Mouse (Mus musculus): ENCODE measurements at regions not wholly inside any gene's neighbourhood (a gene's known extent, or its start where the extent isn't known, plus 50 kb on each side); places are given as distances from the start of the nearest gene placed in this dataset. TPM values are rescaled to one million over a fixed set of nuclear protein-coding genes. Genes with fewer than 3 reads are reported as not detected.

GRCm38 (mm10) chr13:114742534-114742933, 75.5 kb upstream of the Mocs2 start:
- Histone ChIP-seq H3K9me3 (ENCODE audit: control insufficient read depth, low read depth, low read length) (no peaks in the 10 kb centered on the region), H3K4me3 (ENCODE audit: low read depth, low read length) (no peak overlapping the region), H3K27ac (ENCODE audit: low read length) (no peak overlapping the region), H3K4me1 (ENCODE audit: control insufficient read depth, insufficient read depth, low read length) (no peaks in the 10 kb centered on the region), H3K36me3 (ENCODE audit: control insufficient read depth, insufficient read depth, low read length) (no peaks in the 10 kb centered on the region), H3K4me2 (replicated peaks; ENCODE audit: low read depth, low read length) (no peak overlapping the region), H3K27me3 (ENCODE audit: control insufficient read depth, insufficient read depth, low read length) (no peaks in the 10 kb centered on the region), H3K9ac (replicated peaks; ENCODE audit: low read depth, low read length) (no peak overlapping the region)
- WGBS: 62% methylated on average over 3 of the region's 3 CpGs
- ATAC-seq (ENCODE audit: insufficient number of reproducible peaks, insufficient read depth, low FRiP score, low read depth): no peak

- H3K4me2 ChIP-seq (replicated peaks; ENCODE audit: low read depth, low read length): no peak overlapping the region
- no peaks in the 10 kb centered on the region for H3K9me3 ChIP-seq (ENCODE audit: control insufficient read depth, low read depth, low read length)
- no peak overlapping the region for H3K4me3 ChIP-seq (ENCODE audit: low read depth, low read length)
- no peak overlapping the region for H3K27ac ChIP-seq (ENCODE audit: low read length)
- no peaks in the 10 kb centered on the region for H3K27me3 ChIP-seq (ENCODE audit: control insufficient read depth, insufficient read depth, low read length)
- H3K4me1 ChIP-seq (ENCODE audit: control insufficient read depth, insufficient read depth, low read length): no peaks in the 10 kb centered on the region
- H3K9ac ChIP-seq (replicated peaks; ENCODE audit: low read depth, low read length): no peak overlapping the region
- H3K36me3 ChIP-seq (ENCODE audit: control insufficient read depth, insufficient read depth, low read length): no peaks in the 10 kb centered on the region
- no peak for ATAC-seq (ENCODE audit: insufficient number of reproducible peaks, insufficient read depth, low FRiP score, low read depth)
- WGBS: 94% methylated on average over 2 of the region's 2 CpGs
These were observed 72.2 kb upstream of the Mocs2 start for GRCm38 (mm10) chr13:114745814-114746213.

- no peaks in the 10 kb centered on the region for H3K9me3 ChIP-seq (ENCODE audit: control insufficient read depth, low read depth, low read length)
- H3K36me3 ChIP-seq (ENCODE audit: control insufficient read depth, insufficient read depth, low read length): no peaks in the 10 kb centered on the region
- no peak overlapping the region for H3K9ac ChIP-seq (replicated peaks; ENCODE audit: low read depth, low read length)
- no peaks in the 10 kb centered on the region for H3K4me1 ChIP-seq (ENCODE audit: control insufficient read depth, insufficient read depth, low read length)
- no peak overlapping the region for H3K4me3 ChIP-seq (ENCODE audit: low read depth, low read length)
- no peak overlapping the region for H3K27ac ChIP-seq (ENCODE audit: low read length)
- ATAC-seq (ENCODE audit: insufficient number of reproducible peaks, insufficient read depth, low FRiP score, low read depth): no peak
- H3K4me2 ChIP-seq (replicated peaks; ENCODE audit: low read depth, low read length): no peak overlapping the region
- H3K27me3 ChIP-seq (ENCODE audit: control insufficient read depth, insufficient read depth, low read length): no peaks in the 10 kb centered on the region
These were observed 60.6 kb upstream of the Mocs2 start for GRCm38 (mm10) chr13:114757459-114757858.

DNA sequence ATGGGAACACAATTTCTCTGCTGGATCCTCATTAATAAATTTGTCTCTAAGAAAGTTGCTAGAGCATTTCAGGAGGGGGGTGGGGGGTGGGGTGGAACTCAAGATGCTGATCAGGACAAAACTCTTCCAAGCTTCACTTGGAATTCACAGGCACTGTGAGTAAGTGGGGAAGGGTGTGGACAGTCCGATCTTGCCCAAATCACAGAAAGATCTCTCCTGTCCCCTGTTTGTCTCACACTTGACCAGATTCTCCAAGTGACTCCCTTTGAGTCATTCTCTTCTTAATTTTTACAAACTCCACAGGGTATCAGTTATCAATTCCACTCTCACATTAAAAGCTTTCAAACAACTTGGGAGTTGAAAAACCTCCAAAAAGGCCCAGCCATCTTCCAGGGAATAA, 58.1 kb upstream of the Mocs2 start:
- WGBS: 74% methylated on average over 1 of the region's 1 CpGs
- Histone ChIP-seq H3K4me3 (ENCODE audit: low read depth, low read length) (no peak overlapping the region), H3K27ac (ENCODE audit: low read length) (no peak overlapping the region), H3K4me1 (ENCODE audit: control insufficient read depth, insufficient read depth, low read length) (no peaks in the 10 kb centered on the region), H3K36me3 (ENCODE audit: control insufficient read depth, insufficient read depth, low read length) (no peaks in the 10 kb centered on the region), H3K9ac (replicated peaks; ENCODE audit: low read depth, low read length) (no peak overlapping the region), H3K27me3 (ENCODE audit: control insufficient read depth, insufficient read depth, low read length) (no peaks in the 10 kb centered on the region), H3K9me3 (ENCODE audit: control insufficient read depth, low read depth, low read length) (no peaks in the 10 kb centered on the region), H3K4me2 (replicated peaks; ENCODE audit: low read depth, low read length) (no peak overlapping the region)
- ATAC-seq (ENCODE audit: insufficient number of reproducible peaks, insufficient read depth, low FRiP score, low read depth): no peak

GRCm38 (mm10) chr13:114760901-114761300, 57.1 kb upstream of the Mocs2 start:
- H3K4me1 ChIP-seq (ENCODE audit: control insufficient read depth, insufficient read depth, low read length): no peaks in the 10 kb centered on the region
- no peak overlapping the region for H3K27ac ChIP-seq (ENCODE audit: low read length)
- WGBS: 88% methylated on average over 3 of the region's 3 CpGs
- no peaks in the 10 kb centered on the region for H3K27me3 ChIP-seq (ENCODE audit: control insufficient read depth, insufficient read depth, low read length)
- H3K4me2 ChIP-seq (replicated peaks; ENCODE audit: low read depth, low read length): no peak overlapping the region
- H3K9ac ChIP-seq (replicated peaks; ENCODE audit: low read depth, low read length): no peak overlapping the region
- H3K4me3 ChIP-seq (ENCODE audit: low read depth, low read length): no peak overlapping the region
- no peak for ATAC-seq (ENCODE audit: insufficient number of reproducible peaks, insufficient read depth, low FRiP score, low read depth)
- no peaks in the 10 kb centered on the region for H3K9me3 ChIP-seq (ENCODE audit: control insufficient read depth, low read depth, low read length)
- no peaks in the 10 kb centered on the region for H3K36me3 ChIP-seq (ENCODE audit: control insufficient read depth, insufficient read depth, low read length)

Small RNA genes lying in the stretch of these regions (microRNA-seq; reads per million reads assigned to microRNA genes)
- gene Gm25950: not detected

Measured in stomach, embryonic 14.5 days (tissue).